Mouse (Mus musculus): ENCODE measurements at regions not wholly inside any gene's neighbourhood (a gene's known extent, or its start where the extent isn't known, plus 50 kb on each side); places are given as distances from the start of the nearest gene placed in this dataset.

DNA sequence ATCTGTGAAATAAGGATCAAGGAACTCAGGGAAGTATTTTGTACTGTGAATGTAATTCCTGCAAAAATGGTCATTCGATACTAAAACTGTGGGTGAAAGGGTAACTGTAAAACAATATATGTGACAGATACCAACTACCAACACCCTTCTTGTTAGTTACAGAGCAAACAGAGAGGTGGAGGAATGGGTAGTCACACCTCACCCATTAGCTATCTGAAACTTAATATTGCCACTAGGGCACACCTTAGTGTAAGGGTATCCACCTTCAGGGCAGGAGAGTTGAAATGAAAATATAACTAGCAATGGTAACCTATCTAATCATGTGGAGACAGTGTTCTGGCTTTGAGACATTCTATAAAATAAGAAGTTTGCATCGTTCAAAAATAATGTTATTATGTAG is 126.2 kb downstream of the Klf6 start:
- 93% methylated on average over 2 of the region's 2 CpGs for WGBS
- DNase-seq = no peak
- no peak overlapping the region for H3K4me3 ChIP-seq (replicated peaks; ENCODE audit: extremely low read depth, low read depth, low read length)
- no peaks in the 10 kb centered on the region for H3K4me1 ChIP-seq (ENCODE audit: control insufficient read depth, insufficient read depth, low read length)
- TF ChIP-seq CTCF (IDR thresholded peaks at IDR 0.05; ENCODE audit: insufficient read depth, low read length) (no peak), POLR2A (IDR thresholded peaks at IDR 0.05; ENCODE audit: borderline replicate concordance, extremely low read depth, low read depth, low read length) (no peak)

DNA sequence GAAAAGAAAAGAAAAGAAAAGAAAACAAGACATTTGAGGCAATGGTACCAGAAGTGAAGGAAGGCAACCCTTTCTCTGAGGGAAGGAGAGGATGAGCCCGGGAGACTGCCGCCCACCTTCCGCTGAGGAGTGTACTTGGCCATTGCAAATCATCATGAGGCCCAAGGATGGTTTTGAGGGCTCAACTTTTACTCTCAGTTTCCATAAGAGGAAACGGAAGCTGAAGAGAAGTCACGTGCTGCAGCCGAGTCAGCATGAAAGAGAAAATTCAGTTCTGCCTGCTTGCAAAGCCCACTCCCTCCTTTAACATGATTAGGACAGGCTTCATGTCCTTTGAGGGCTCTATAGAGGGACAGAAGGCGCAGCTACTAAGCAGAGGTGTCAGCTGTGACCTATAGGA is 127.1 kb downstream of the Klf6 start:
- DNase-seq = no peak
- TF ChIP-seq POLR2A (IDR thresholded peaks at IDR 0.05; ENCODE audit: borderline replicate concordance, extremely low read depth, low read depth, low read length) = no peak
- no peak for TF ChIP-seq CTCF (IDR thresholded peaks at IDR 0.05; ENCODE audit: insufficient read depth, low read length)
- no peak overlapping the region for H3K4me3 ChIP-seq (replicated peaks; ENCODE audit: extremely low read depth, low read depth, low read length)
- no peaks in the 10 kb centered on the region for H3K4me1 ChIP-seq (ENCODE audit: control insufficient read depth, insufficient read depth, low read length)
- 84% methylated on average over 7 of the region's 7 CpGs for WGBS

DNA sequence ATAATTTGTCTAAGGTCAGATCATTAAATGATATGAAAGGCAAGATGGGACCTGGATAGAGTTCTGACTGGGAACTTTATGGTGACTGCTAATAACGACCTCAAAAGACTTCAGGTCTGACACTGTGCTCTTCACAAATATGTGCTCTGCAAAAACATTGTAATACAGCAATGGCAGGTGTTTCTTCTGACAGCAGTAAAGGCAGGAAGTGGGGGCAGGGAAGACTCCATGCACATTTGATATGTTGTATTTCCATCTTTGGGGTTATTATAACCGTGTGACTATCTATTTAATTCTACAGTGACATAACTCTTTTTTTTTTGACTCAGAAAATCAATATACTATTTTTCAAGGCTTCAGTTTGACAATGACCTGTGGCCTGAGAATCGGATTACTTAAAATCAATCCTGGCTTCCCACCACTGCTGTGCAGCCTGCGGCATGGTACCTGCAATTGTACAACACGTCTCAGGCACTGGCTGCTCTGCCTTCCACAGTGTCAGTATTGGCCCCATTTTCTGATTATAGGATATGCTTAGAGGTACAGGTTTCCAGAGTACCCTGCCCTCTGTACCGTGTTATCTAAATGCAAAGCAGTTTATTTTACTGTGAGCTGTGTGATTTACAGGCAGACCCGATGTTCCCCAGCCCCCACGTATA is 139.4 kb downstream of the Klf6 start:
- Histone ChIP-seq H3K4me3 (replicated peaks; ENCODE audit: extremely low read depth, low read depth, low read length) (no peak overlapping the region), H3K4me1 (ENCODE audit: control insufficient read depth, insufficient read depth, low read length) (no peaks in the 10 kb centered on the region)
- TF ChIP-seq CTCF (IDR thresholded peaks at IDR 0.05; ENCODE audit: insufficient read depth, low read length) = no peak
- TF ChIP-seq POLR2A (IDR thresholded peaks at IDR 0.05; ENCODE audit: borderline replicate concordance, extremely low read depth, low read depth, low read length) = no peak
- DNase-seq = no peak
- 78% methylated on average over 8 of the region's 8 CpGs for whole genome bisulfite sequencing

GRCm38 (mm10) chr13:6001218-6001564 is 139.9 kb downstream of the Klf6 start:
- H3K4me1 ChIP-seq (ENCODE audit: control insufficient read depth, insufficient read depth, low read length) = no peaks in the 10 kb centered on the region
- TF ChIP-seq CTCF (IDR thresholded peaks at IDR 0.05; ENCODE audit: insufficient read depth, low read length) (no peak), POLR2A (IDR thresholded peaks at IDR 0.05; ENCODE audit: borderline replicate concordance, extremely low read depth, low read depth, low read length) (no peak)
- no peak for DNase-seq
- H3K4me3 ChIP-seq (replicated peaks; ENCODE audit: extremely low read depth, low read depth, low read length) = no peak overlapping the region
- WGBS = 77% methylated on average over 3 of the region's 3 CpGs

GRCm38 (mm10) chr13:6005901-6006300 is 144.6 kb downstream of the Klf6 start:
- H3K4me1 ChIP-seq (ENCODE audit: control insufficient read depth, insufficient read depth, low read length) = no peaks in the 10 kb centered on the region
- DNase-seq = no peak
- WGBS = 92% methylated on average over 6 of the region's 6 CpGs
- no peak overlapping the region for H3K4me3 ChIP-seq (replicated peaks; ENCODE audit: extremely low read depth, low read depth, low read length)
- TF ChIP-seq CTCF (IDR thresholded peaks at IDR 0.05; ENCODE audit: insufficient read depth, low read length) = no peak
- TF ChIP-seq POLR2A (IDR thresholded peaks at IDR 0.05; ENCODE audit: borderline replicate concordance, extremely low read depth, low read depth, low read length) = no peak

DNA sequence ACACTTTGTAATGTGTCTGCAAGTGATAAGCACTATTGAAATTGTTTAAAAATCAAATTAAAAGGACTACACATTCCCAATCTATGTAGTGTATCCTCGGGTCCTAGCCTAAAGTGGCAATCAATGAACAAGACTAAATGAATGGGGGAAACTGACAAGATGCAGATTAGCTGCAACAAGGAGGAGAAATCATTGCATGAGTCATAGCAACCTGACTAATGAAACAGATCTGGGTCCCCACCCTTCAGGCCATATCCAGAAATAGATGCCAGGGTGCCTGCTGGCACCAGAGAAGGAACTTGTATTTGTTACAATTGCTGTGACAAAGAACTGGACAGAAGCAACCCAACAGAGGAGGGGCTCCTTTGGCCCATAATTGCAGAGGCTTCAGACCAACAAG is 148.4 kb downstream of the Klf6 start:
- no peak overlapping the region for H3K4me3 ChIP-seq (replicated peaks; ENCODE audit: extremely low read depth, low read depth, low read length)
- TF ChIP-seq CTCF (IDR thresholded peaks at IDR 0.05; ENCODE audit: insufficient read depth, low read length) (no peak), POLR2A (IDR thresholded peaks at IDR 0.05; ENCODE audit: borderline replicate concordance, extremely low read depth, low read depth, low read length) (no peak)
- no peaks in the 10 kb centered on the region for H3K4me1 ChIP-seq (ENCODE audit: control insufficient read depth, insufficient read depth, low read length)
- 65% methylated on average over 1 of the region's 1 CpGs for WGBS
- no peak for DNase-seq

DNA sequence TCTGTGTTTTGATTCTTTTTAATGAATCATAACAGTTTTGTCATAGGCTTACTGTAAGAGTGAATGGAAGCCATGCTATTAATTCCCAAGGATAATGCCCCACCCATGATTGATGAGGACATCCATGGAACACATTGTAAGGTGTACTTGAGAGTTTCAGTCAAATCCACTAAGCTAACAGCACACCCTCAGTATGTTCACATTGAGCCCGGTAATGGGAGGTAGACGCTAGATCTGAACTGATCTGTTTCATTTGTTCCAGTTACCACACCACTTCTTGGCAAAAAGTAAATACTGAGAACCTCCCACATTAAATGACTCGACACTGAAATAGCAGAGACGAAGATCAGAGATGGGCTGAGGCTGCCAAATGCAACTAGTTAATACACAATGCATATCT is 165.9 kb downstream of the Klf6 start:
- Histone ChIP-seq H3K4me1 (ENCODE audit: control insufficient read depth, insufficient read depth, low read length) (no peaks in the 10 kb centered on the region), H3K4me3 (replicated peaks; ENCODE audit: extremely low read depth, low read depth, low read length) (no peak overlapping the region)
- 73% methylated on average over 4 of the region's 4 CpGs for WGBS
- TF ChIP-seq POLR2A (IDR thresholded peaks at IDR 0.05; ENCODE audit: borderline replicate concordance, extremely low read depth, low read depth, low read length) (no peak), CTCF (IDR thresholded peaks at IDR 0.05; ENCODE audit: insufficient read depth, low read length) (no peak)
- DNase-seq = no peak

- Histone ChIP-seq H3K4me3 (replicated peaks; ENCODE audit: extremely low read depth, low read depth, low read length) (no peak overlapping the region), H3K4me1 (ENCODE audit: control insufficient read depth, insufficient read depth, low read length) (no peaks in the 10 kb centered on the region)
- 69% methylated on average over 4 of the region's 4 CpGs for WGBS
- no peak for DNase-seq
- TF ChIP-seq POLR2A (IDR thresholded peaks at IDR 0.05; ENCODE audit: borderline replicate concordance, extremely low read depth, low read depth, low read length) (no peak), CTCF (IDR thresholded peaks at IDR 0.05; ENCODE audit: insufficient read depth, low read length) (no peak)
Observed at GRCm38 (mm10) chr13:6028878-6029277, 167.6 kb downstream of the Klf6 start.

- no peak overlapping the region for H3K4me3 ChIP-seq (replicated peaks; ENCODE audit: extremely low read depth, low read depth, low read length)
- WGBS = 82% methylated on average over 6 of the region's 6 CpGs
Observed at GRCm38 (mm10) chr13:6029461-6029860, 168.2 kb downstream of the Klf6 start.

DNA sequence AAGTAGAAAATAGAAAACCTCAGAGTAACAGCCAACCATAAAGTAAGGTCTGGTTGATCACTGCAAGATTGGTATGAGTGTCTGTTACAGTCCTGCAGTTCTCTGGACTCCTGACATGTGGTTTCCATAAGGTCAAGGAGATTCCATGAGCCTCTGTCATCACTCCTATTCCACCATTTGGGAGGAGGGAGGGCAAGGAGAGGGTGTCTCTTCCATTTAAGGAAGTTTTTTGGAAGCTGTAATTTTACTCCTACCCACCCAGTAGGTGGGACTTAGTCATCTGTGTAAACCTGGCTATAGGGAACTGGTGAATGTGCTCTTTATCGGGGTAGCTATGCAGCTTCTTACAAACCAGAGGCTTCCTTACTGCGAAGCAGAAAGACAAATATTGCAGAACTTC is 168.8 kb downstream of the Klf6 start:
- H3K4me1 ChIP-seq (ENCODE audit: control insufficient read depth, insufficient read depth, low read length) = no peaks in the 10 kb centered on the region
- whole genome bisulfite sequencing = 71% methylated on average over 2 of the region's 2 CpGs
- no peak for DNase-seq
- TF ChIP-seq POLR2A (IDR thresholded peaks at IDR 0.05; ENCODE audit: borderline replicate concordance, extremely low read depth, low read depth, low read length) (no peak), CTCF (IDR thresholded peaks at IDR 0.05; ENCODE audit: insufficient read depth, low read length) (no peak)
- H3K4me3 ChIP-seq (replicated peaks; ENCODE audit: extremely low read depth, low read depth, low read length) = no peak overlapping the region

More at GRCm38 (mm10) chr13:6029461-6029860, 168.2 kb downstream of the Klf6 start:
- TF ChIP-seq POLR2A (IDR thresholded peaks at IDR 0.05; ENCODE audit: borderline replicate concordance, extremely low read depth, low read depth, low read length) (no peak), CTCF (IDR thresholded peaks at IDR 0.05; ENCODE audit: insufficient read depth, low read length) (no peak)
- no peak for DNase-seq
- H3K4me1 ChIP-seq (ENCODE audit: control insufficient read depth, insufficient read depth, low read length) = no peaks in the 10 kb centered on the region

Data from lung, adult 2 months (tissue).